Mouse (Mus musculus) thymus, postnatal 4 days (tissue): ENCODE measurements around the gene Fgfr2.

Source experiments
- DNase-seq: peaks from one replicate; pipeline ENCODE4 v3.0.0; 2021

The Fgfr2 gene

GRCm38 (mm10) chr7:132242617-132243141 lies 880.5 kb downstream of the Fgfr2 start:
- peak; percentile 16 for DNase-seq

GRCm38 (mm10) chr7:132238921-132239320 lies 884.2 kb downstream of the Fgfr2 start:
- DNase-seq, result no peak

DNA sequence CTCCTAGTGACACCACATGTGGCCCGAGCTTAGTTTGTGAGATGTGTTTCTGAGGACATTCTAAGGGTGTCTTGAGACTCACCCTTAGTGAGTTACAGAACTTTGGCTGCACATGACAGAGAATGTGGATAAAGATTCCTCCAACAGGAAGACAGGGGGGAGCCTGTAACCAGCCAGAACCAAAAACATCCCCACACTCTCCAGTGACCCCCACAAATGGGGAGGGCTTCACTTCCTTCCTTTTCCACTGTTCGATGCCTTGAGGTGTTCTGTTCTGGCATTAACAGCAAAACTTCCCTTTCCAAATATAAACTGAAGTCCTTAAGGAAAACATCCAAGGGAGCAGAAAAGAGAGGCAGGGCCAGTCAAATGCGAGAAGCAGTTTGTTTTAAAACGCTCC lies 886.0 kb downstream of the Fgfr2 start:
- DNase-seq, result no peak

DNA sequence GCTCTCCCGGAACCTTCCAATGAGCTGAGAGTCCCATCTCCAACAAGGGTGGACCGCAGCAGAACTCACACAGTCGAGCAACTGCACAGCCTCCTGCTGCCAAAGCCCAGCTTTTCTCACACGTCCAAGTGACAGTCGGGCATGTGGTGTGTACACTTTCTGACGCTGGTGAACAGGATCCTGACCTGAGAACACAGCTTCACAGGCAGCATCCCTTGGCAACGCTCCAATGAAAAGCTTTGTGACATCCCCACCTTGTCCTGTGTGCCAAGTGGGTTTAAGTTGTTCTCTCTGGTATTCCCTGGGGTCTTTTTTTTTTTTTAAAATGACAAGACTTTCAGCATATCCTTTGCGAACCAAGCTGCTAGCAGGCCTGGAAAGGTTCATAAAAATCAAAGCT lies 886.4 kb downstream of the Fgfr2 start:
- no peak for DNase-seq

- no peak for DNase-seq
Measured at GRCm38 (mm10) chr7:132234250-132234649, 888.9 kb downstream of the Fgfr2 start.

DNA sequence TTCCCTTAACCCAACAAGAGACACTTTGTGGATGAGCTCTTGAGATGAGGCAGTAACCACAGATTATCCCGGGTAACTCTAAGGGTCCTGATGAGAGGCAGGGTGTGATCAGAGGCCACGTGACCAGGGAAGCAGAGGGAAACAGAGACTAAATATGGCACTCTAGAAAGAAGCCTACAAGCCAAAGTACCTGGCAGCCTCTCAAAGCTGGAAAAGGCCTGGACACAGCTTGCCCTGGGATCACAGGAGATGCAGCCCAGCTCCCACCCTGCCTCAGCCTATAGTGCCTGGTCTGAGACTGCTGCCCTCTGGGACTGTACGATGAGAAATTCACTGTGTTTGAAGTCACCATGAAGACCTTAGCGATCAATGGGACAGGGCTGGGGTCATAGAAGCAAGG lies 889.4 kb downstream of the Fgfr2 start:
- no peak for DNase-seq

GRCm38 (mm10) chr7:132232937-132233336 lies 890.2 kb downstream of the Fgfr2 start:
- no peak for DNase-seq

DNA sequence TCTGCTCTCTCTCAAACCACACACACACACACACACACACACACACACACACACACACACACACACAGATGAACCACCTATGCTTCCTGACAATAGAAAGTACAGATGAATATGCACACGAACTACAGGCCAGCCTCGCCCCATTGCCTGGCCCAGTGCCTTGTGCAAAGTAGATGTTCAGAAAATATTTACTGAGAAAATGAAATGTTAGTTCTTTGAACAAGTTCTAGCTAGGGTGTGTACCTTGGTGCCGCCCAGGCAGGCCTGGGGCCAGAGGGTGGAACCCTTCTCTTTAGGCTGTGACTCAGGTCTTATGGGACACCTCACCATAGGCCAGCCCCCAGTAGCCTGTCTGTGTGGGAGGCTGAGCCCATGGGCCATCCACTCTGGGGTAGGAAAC lies 891.7 kb downstream of the Fgfr2 start:
- DNase-seq, result no peak

DNA sequence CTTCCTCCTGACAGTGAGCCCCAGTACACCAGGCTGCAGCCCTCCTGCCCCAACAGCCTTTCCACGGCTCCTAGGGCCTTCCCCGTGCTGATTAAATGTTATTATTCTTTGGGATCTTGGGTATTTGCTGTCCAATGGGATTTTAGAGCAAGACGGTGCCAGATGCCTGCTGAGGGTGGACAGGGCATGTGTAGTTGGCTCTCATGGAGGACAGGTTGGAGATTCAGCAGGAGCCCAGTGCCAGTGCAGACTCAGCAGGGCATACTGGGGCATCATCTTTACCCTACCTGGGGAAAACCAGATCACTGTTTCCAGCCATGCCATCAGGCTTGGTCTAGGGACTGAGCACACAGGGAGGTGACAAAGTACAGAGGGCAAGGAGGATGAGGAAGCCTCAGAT lies 892.2 kb downstream of the Fgfr2 start:
- DNase-seq, result no peak

GRCm38 (mm10) chr7:132227075-132227640 lies 896.0 kb downstream of the Fgfr2 start:
- no peak for DNase-seq

DNA sequence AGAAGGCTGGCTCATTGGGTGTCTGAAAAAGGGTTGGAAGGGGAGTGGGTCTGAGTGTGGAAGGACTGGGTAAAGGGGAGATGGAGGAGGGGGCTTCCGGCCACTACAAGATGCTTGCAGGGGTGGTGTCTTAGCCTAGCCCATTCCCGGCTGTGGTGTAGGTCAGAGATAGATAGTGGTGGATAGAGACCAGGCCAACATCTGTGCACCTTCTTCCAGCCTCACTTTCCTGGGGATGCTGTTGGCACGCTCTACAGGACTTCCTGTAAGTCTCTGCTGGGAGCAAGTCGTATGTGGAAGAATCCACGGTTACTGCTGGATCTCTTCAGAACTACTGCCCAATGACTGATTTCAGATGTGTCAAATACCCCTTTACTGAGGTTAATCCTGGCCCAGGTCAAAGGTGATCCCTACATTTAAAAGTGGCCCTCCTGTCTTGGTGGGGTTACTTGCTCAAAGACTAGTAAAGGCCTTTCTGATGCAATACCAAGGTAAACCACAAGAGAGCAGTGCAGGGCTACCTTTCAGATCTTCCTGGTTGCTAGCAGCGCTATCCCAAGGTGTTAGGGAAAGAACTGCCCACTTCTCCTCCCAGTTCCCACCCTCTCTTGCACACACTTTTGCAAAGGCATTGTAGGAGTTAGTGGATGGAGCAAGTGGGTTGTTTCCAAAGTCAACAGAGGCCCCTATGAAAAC lies 896.6 kb downstream of the Fgfr2 start:
- DNase-seq, result peak; percentile 81

GRCm38 (mm10) chr7:132223452-132224141 lies 899.6 kb downstream of the Fgfr2 start:
- DNase-seq, result no peak

DNA sequence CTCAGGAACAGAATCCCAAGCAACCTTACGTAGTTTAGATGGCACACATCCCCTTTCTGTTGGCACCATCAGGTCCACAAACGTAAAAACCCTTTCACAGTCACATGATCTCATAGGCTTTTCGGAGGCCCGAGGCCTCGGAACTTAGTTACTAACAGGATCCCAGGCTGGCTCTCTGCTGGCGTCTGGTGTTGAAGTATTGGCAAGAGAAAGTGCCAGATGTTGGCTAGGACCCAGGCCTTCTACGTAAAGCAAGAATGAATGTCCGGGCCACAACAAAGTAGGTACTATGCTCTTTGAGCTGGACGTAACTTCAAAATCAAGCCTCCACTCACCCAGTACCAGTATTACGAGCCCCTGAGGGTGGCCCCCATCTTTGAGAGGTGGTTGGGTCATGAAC lies 909.1 kb downstream of the Fgfr2 start:
- no peak for DNase-seq

- peak; percentile 37 for DNase-seq
Measured at GRCm38 (mm10) chr7:132213460-132213859, 909.7 kb downstream of the Fgfr2 start.

DNA sequence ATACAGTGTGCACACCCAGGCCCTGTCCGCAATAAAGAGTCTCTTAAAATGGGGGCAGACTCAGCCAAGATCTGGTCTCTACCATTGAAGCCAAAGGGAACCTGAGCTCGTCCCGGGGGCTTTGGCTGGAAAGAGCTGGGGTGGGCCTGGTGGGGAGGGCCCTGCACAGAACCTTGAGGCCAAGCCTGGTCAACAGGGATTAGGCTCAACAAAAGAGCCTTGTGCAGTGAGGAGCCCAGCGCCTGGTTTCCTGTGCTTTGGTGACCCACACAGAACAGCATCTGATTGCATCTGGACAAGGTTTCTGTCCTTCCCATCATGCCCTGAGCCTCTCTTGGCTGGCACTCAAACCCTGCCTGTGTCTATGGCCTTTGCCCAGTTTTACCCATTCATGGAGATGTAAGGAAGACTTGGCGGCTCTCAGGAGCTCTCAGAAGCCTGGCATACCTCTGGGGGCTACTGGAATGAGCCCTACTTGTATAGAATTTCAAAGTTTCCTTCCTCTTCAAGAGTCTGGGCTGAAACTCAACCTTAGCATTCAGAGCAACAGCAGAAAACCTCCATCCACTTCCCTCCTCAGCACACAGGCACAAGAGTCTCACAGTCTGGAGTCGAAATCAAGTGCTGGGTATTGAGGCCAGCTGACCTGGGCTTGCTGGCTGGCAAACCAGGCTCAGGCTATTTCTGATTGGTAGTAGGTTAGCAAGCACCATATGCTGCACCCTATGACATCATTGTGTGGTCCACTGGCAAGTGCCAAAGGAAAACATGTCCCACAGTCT lies 911.0 kb downstream of the Fgfr2 start:
- DNase-seq, result no peak

GRCm38 (mm10) chr7:132210616-132211015 lies 912.5 kb downstream of the Fgfr2 start:
- DNase-seq, result no peak

DNA sequence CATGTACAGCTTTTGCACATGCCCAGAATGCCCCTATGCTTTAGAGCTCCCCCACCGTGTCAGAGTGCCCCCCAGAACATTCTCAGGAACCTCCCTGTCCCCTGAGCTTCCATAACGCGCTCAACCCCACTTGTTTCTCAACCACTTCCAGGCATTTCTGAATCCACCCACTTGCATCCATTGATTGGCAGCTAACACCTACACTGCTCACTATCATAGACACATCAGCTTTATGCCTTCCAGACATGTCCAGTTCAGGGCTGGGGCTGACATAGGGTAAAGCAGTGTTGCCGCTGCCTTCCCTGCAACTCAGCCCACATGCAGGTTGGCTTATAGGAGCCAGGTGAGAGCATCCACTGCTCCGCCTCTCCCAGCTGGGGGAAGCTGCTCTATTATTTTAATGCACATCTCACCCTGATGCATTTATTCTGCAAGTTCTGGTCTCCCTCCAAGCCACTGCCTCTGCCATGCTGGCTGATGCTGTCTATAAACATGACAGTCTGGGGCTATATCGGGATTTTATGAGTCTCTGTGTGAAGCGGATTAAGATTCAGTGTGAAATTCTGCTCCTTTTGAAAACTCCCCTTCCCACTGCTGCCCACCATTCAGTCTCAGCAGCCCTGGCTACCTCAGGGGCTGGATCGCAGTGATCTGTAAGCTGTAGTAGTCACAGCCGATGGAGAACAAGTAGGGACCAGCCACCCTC lies 914.1 kb downstream of the Fgfr2 start:
- no peak for DNase-seq

GRCm38 (mm10) chr7:132204073-132204612 lies 919.0 kb downstream of the Fgfr2 start:
- no peak for DNase-seq

DNA sequence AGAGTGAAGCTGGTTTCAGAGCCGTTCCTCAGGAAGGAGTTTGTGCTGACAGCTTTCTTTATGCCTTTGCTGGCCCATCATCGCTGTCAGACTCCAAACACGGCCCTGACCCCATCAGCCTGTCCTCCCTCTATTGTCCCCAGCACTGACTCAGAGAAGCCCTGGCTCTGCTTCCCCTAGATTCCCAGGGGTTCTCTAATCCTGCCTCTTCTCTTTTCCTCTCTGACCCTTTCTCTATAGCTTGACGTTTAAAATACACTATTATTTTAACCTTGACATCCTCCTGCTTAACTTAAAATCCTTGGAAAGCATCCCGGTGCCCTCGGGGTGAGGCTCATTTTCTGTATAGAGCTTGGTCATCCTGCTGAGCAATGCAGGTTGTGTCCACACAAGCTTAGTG lies 923.5 kb downstream of the Fgfr2 start:
- DNase-seq, result no peak

DNA sequence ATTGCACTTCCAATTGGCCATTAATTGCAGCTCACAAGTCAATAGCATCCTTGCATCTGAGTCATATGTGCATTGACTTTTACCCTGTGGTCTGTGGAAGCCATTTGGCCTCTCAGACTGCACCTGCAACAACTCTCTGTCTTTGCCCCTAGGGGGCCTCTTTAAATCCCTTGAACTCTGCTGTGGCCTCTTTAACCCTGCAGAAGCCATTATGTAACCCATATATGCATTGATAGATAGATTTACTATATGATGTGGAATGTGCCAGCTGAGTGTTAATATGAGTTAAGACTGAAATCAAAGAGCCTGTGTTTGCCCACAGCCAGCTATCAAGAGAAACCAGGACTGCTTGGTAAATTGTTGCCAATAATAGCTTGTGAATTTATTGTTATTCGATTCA lies 924.3 kb downstream of the Fgfr2 start:
- DNase-seq, result no peak

DNA sequence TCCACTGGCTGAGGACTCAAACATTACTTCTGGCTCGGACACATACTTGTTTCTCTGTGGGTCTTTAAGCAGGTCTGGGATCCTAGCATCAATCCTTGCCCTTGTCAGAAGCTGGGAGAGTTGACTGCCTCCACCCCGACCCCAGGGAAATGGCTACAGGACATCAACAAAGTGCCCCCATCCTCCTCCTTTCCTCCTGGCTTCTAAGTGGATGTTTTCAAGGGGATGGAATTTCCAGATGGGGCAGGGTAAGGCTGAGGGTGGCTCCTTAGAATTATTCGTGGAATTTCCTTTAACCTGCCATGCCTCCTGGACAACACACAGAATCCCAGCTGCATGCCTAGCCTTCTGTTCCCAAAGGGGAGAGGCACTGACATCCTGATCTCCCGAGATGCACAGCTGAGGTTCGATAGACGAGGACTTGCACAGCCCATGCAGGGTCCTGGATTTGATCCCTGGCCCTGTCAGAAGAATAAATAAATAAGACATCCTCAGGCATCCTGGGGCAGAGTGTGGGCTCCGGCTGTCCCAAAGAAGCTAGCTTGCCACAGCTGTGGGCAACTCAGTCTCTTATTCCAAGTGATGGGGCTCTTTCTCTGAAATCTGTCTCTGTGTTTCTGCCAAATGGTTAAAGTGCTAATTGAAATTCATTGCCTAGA lies 925.2 kb downstream of the Fgfr2 start:
- DNase-seq, result no peak

GRCm38 (mm10) chr7:132196581-132196980 lies 926.6 kb downstream of the Fgfr2 start:
- DNase-seq, result no peak
